Mouse (Mus musculus) G1E (cell line): ENCODE measurements at regions not wholly inside any gene's neighbourhood (a gene's known extent, or its start where the extent isn't known, plus 50 kb on each side); places are given as distances from the start of the nearest gene placed in this dataset.

ENCODE experiments used
- CTCF ChIP-seq: IDR thresholded peaks from 2 replicates; pipeline ENCODE4 v1.5.1; 2012; ENCODE audit warnings: low read depth, low read length, inconsistent platforms, mixed read lengths
- GATA1 ChIP-seq: IDR thresholded peaks from 2 replicates; pipeline ENCODE4 v1.6.1; 2012; ENCODE audit warnings: borderline replicate concordance, low read length, inconsistent platforms, mixed read lengths
- GATA2 ChIP-seq: IDR thresholded peaks from 2 replicates; pipeline ENCODE4 v1.6.1; 2012; ENCODE audit warnings: low read depth, low read length, inconsistent platforms, borderline replicate concordance
- POLR2AphosphoS5 ChIP-seq: IDR thresholded peaks from 2 replicates; pipeline ENCODE4 v1.6.1; 2012; ENCODE audit warnings: low read depth, low read length, inconsistent platforms; ENCODE audit not compliant: insufficient replicate concordance
- TAL1 ChIP-seq: conservative IDR thresholded peaks from 2 replicates; pipeline ENCODE4 v1.6.1; 2012; ENCODE audit warnings: low read depth, low read length, inconsistent platforms, mixed read lengths

GRCm38 (mm10) chr15:62460724-62461123 is 1384.3 kb downstream of the Gsdmc2 start:
- TF ChIP-seq CTCF (no peak), GATA1 (no peak), TAL1 (no peak), POLR2AphosphoS5 (no peak), GATA2 (no peak)
